Mouse (Mus musculus): ENCODE data around the gene Mcm9.
"Not testable (repeated sequence)": the region's sequence is repeated elsewhere in the genome, so short reads cannot be mapped to it uniquely, and the experiment has no call there.

The Mcm9 gene

GRCm38 (mm10) chr10:53630339-53630738 lies at the start of gene Mcm9:
TSS of gene Mcm9 (minus strand) at chr10:53630439.
- not testable (repeated sequence) for DNase-seq (ENCODE audit: low spot score)

GRCm38 (mm10) chr10:53661788-53662187 lies 31.5 kb upstream of the Mcm9 start:
- DNase-seq (ENCODE audit: low spot score): no peak

GRCm38 (mm10) chr10:53654239-53654638 lies 24.0 kb upstream of the Mcm9 start:
- not testable (repeated sequence) for DNase-seq (ENCODE audit: low spot score)

GRCm38 (mm10) chr10:53650683-53651082 lies 20.4 kb upstream of the Mcm9 start:
- DNase-seq (ENCODE audit: low spot score): no peak

- DNase-seq (ENCODE audit: low spot score): no peak
Measured at GRCm38 (mm10) chr10:53641507-53641906, 11.3 kb upstream of the Mcm9 start.

GRCm38 (mm10) chr10:53635246-53635971 lies 5.2 kb upstream of the Mcm9 start:
- DNase-seq (ENCODE audit: low spot score): no peak

- DNase-seq (ENCODE audit: low spot score): no peak
Measured at GRCm38 (mm10) chr10:53634160-53634559, 3.9 kb upstream of the Mcm9 start.

DNA sequence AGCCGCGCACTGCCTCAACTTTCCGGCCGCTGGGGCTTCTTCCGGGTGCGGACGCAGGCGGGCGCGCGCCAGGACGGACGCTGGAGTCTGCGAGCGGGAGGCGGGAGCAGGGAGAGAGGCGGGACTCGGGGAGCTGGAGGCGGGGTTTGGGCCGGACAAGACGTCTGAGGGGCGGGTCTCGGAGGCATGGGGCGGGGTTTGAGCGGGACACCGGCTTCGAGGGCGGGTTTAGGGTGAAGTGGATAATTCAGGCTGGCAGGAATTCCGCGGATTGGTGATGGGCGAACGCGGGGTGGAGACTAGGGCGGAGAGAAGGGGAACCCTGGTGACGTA lies 355 bp downstream of the Mcm9 start:
- peak; percentile 100 for DNase-seq (ENCODE audit: low spot score)

- peak; percentile 84 for DNase-seq (ENCODE audit: low spot score)
Measured at GRCm38 (mm10) chr10:53629247-53629917, 857 bp downstream of the Mcm9 start.

DNA sequence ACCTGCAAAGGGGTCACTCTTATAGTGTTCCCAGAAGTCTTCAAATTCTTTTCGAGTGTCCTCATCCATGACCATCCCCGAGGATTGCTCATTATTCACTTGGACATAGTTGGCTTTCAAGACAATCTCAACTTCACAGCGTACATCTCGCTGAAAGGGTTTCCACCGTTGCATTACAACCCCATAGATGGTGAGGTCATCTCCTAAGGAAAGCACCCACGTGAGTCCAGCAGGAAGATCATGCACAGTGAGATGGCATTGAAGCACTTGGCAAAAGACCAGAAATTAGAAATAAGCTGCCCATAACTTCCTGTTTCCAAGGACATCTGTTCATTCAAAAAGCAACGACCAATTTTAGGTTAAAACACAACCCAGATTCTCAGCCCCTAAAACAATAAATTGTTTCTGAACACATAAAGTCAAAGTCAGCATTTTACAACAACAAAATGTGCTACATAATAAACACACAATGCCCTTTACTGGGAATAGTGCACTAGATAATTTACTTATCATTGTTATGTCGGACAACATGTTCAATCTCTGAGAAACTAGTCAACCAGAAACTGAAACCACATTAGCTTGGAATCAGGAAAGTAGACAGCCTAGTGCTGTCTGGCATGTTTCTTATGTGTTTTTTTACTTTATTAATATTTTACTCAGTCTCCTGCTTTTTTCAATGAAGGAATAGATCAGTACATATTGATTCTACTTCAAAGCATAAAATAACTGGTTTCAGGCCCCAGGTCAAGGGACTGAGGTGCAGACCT lies 14.2 kb downstream of the Mcm9 start:
- DNase-seq (ENCODE audit: low spot score): no peak

GRCm38 (mm10) chr10:53613955-53614354 lies 16.3 kb downstream of the Mcm9 start:
- no peak for DNase-seq (ENCODE audit: low spot score)

DNA sequence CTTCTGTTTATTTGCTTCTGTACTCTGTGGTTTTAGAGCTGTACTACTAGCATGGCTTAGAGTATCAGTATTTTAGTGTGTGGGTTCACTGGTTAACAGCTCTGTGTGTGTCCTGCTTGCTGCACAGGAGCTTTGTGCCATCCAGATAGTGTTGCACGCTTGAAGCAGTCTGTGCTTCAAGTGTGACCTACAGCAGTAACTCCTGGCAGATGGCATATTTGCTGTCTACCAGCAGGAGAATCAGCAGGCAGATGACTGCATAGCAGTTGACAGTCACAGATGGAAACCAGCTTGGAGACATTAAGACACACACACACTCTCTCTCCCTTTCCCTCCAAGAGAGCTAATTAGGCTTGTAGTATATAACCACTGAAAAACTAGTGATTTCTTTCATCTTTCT lies 18.1 kb downstream of the Mcm9 start:
- no peak for DNase-seq (ENCODE audit: low spot score)

- DNase-seq (ENCODE audit: low spot score): no peak
Measured at GRCm38 (mm10) chr10:53608274-53608673, 22.0 kb downstream of the Mcm9 start.

DNA sequence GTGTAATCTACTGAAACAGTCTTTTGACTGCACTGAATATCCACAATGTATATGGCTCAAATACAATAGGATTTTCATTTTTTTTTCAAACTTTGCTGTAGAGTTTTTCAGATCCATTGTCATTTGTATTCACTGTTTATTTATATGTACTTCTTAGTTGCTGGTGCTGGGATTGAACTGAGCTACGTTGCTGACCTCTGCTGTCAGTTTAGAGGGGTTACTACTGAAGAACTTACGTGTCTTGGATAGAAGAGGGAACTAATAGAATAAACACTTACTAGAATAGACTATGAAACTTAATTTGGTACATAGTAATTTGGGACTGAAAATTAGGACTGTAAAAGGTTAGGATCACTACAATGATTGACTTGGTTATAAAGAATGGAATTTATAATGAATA lies 24.9 kb downstream of the Mcm9 start:
- DNase-seq (ENCODE audit: low spot score): no peak

GRCm38 (mm10) chr10:53598821-53599220 lies 31.4 kb downstream of the Mcm9 start:
- peak; percentile 29 for DNase-seq (ENCODE audit: low spot score)

GRCm38 (mm10) chr10:53597121-53597881 lies 32.9 kb downstream of the Mcm9 start:
- DNase-seq (ENCODE audit: low spot score): peak; percentile 55

DNA sequence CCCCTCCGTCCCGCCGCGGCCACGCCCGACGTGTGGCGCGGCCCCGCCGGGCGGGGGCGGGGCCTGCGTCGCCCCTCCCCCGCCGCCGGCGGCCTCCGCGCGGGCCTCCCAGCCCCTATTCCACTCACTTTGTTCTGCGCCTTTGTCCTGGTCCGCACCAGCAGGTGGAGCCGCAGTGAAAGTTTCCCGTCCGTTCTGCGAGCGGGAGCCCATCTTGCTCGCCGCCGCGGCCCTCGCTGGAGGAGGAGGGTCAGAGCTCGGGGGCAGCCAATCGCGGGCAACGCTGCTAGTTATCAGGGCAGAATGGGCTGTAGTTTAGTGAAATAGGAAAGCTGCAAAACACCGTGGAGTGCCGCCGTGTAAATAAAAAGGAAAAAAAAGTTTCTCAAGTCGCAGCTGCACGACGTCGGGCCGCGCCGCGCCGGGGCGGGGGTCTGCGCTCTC lies 33.5 kb downstream of the Mcm9 start, which contains the start of gene Asf1a:
Asf1a (plus strand) TSS at position 81 of the 444 bp plus-strand sequence.
- peak; percentile 98 for DNase-seq (ENCODE audit: low spot score)

GRCm38 (mm10) chr10:53595744-53596676 lies 34.2 kb downstream of the Mcm9 start:
- DNase-seq (ENCODE audit: low spot score): peak; percentile 8

DNA sequence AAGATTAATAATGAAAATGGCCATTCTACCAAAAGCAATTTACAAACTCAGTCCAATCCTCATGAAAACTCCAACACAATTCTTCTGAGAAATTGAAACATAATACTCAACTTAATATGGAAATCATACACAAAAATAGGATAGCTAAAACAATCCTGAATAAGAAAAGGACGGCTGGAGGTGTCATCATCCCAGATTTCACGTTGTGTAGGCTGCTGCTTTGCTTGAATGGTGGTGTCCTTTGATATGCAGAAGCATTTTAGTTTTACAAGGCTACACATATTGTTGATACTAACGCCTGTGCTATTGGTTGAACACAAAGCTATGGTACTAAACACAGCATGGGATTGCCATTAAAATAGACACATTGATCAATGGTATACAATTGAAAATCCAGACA lies 44.5 kb downstream of the Mcm9 start:
- no peak for DNase-seq (ENCODE audit: low spot score)

DNA sequence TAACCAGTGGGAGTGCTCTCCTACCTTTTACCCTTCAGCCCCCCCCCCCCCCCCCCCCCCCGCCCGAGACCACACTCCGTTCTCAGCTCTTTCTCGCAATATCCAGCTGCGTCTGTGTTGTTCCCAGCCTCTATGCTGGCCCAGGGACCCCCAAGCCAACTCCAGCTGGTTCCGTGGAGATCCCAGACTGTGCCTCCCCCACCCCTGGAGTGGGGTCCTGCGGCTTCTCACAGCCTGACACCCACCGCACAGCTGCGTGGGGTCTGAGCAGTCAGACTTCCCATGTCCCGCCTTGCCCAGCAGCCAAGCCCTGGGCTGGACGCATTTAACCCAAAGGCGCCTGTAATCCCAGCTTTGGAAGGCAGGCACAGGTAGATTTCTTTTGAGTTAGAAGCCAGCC lies 49.2 kb downstream of the Mcm9 start:
- no peak for DNase-seq (ENCODE audit: low spot score)

- DNase-seq (ENCODE audit: low spot score): peak; percentile 15
Measured at GRCm38 (mm10) chr10:53580621-53581081, 49.6 kb downstream of the Mcm9 start.
